Mouse (Mus musculus): ENCODE results near the gene Aym1. TPM values are rescaled to one million over a fixed set of nuclear protein-coding genes. Genes with fewer than 3 reads are reported as not detected.
A peak's percentile ranks its signal among the peaks of the same experiment; 100 is the strongest.

Aym1 gene
- polyA plus RNA-seq, 1 experiment from 2014 or later = not detected

- ATAC-seq (ENCODE audit: insufficient read depth) (no peak), DNase-seq (no peak)
- Histone ChIP-seq H3K4me2 (no peak overlapping the region), H3K4me1 (ENCODE audit: insufficient read depth) (no peaks in the 10 kb centered on the region), H3K36me3 (ENCODE audit: insufficient read depth) (no peaks in the 10 kb centered on the region), H3K9me3 (ENCODE audit: low read depth, low read length) (no peaks in the 10 kb centered on the region), H3K27ac (ENCODE audit: low read depth) (no peak overlapping the region), H3K4me3 (ENCODE audit: low read depth, low read length) (no peak overlapping the region), H3K9ac (no peak overlapping the region), H3K27me3 (ENCODE audit: insufficient read depth, low read length) (0 out of 2 replicates have a peak, but pooled peaks cover 6% of the 10 kb centered on the region)
- WGBS = 77% methylated on average over 17 of the region's 17 CpGs
- TF ChIP-seq CTCF (IDR thresholded peaks at IDR 0.05; ENCODE audit: low read depth) = no peak
These were observed 12.3 kb downstream of the Aym1 start for GRCm38 (mm10) chr5:113369262-113369868.

GRCm38 (mm10) chr5:113372449-113372848 lies 15.4 kb downstream of the Aym1 start:
- 57% methylated on average over 4 of the region's 4 CpGs for WGBS
- no peak overlapping the region for H3K27ac ChIP-seq (ENCODE audit: low read depth)
- no peaks in the 10 kb centered on the region for H3K4me1 ChIP-seq (ENCODE audit: insufficient read depth)
- no peaks in the 10 kb centered on the region for H3K9me3 ChIP-seq (ENCODE audit: low read depth, low read length)
- DNase-seq (no peak), ATAC-seq (ENCODE audit: insufficient read depth) (no peak)
- H3K9ac ChIP-seq = no peak overlapping the region
- no peak overlapping the region for H3K4me2 ChIP-seq
- no peaks in the 10 kb centered on the region for H3K36me3 ChIP-seq (ENCODE audit: insufficient read depth)
- no peak for TF ChIP-seq CTCF (IDR thresholded peaks at IDR 0.05; ENCODE audit: low read depth)
- H3K4me3 ChIP-seq (ENCODE audit: low read depth, low read length) = no peak overlapping the region
- H3K27me3 ChIP-seq (ENCODE audit: insufficient read depth, low read length) = 0 out of 2 replicates have a peak, but pooled peaks cover 6% of the 10 kb centered on the region

GRCm38 (mm10) chr5:113372995-113373950 lies 16.2 kb downstream of the Aym1 start:
- Histone ChIP-seq H3K27ac (ENCODE audit: low read depth) (no peak overlapping the region), H3K9me3 (ENCODE audit: low read depth, low read length) (no peaks in the 10 kb centered on the region), H3K4me2 (peak overlapping the region; percentile 52), H3K36me3 (ENCODE audit: insufficient read depth) (no peaks in the 10 kb centered on the region), H3K27me3 (ENCODE audit: insufficient read depth, low read length) (0 out of 2 replicates have a peak, but pooled peaks cover 6% of the 10 kb centered on the region), H3K4me1 (ENCODE audit: insufficient read depth) (no peaks in the 10 kb centered on the region), H3K9ac (no peak overlapping the region), H3K4me3 (ENCODE audit: low read depth, low read length) (peak overlapping the region; percentile 11; the same call in 1 of the 2 replicates)
- TF ChIP-seq CTCF (IDR thresholded peaks at IDR 0.05; ENCODE audit: low read depth) = peak; percentile 88
- ATAC-seq (ENCODE audit: insufficient read depth) = no peak
- WGBS = 3% methylated on average over 33 of the region's 33 CpGs
- DNase-seq = peak; percentile 78

GRCm38 (mm10) chr5:113374290-113374689 lies 17.2 kb downstream of the Aym1 start:
- Histone ChIP-seq H3K9me3 (ENCODE audit: low read depth, low read length) (no peaks in the 10 kb centered on the region), H3K4me2 (no peak overlapping the region), H3K4me3 (ENCODE audit: low read depth, low read length) (no peak overlapping the region), H3K9ac (no peak overlapping the region), H3K36me3 (ENCODE audit: insufficient read depth) (no peaks in the 10 kb centered on the region), H3K27ac (ENCODE audit: low read depth) (no peak overlapping the region), H3K4me1 (ENCODE audit: insufficient read depth) (no peaks in the 10 kb centered on the region), H3K27me3 (ENCODE audit: insufficient read depth, low read length) (0 out of 2 replicates have a peak, but pooled peaks cover 6% of the 10 kb centered on the region)
- WGBS = 75% methylated on average over 10 of the region's 10 CpGs
- DNase-seq = no peak
- no peak for TF ChIP-seq CTCF (IDR thresholded peaks at IDR 0.05; ENCODE audit: low read depth)
- ATAC-seq (ENCODE audit: insufficient read depth) = no peak

- H3K9me3 ChIP-seq (ENCODE audit: low read depth, low read length) = no peaks in the 10 kb centered on the region
- no peak overlapping the region for H3K4me2 ChIP-seq
- 21% methylated on average over 3 of the region's 3 CpGs for WGBS
- no peak overlapping the region for H3K9ac ChIP-seq
- no peaks in the 10 kb centered on the region for H3K4me1 ChIP-seq (ENCODE audit: insufficient read depth)
- no peaks in the 10 kb centered on the region for H3K36me3 ChIP-seq (ENCODE audit: insufficient read depth)
- peak; percentile 76 for TF ChIP-seq CTCF (IDR thresholded peaks at IDR 0.05; ENCODE audit: low read depth)
- DNase-seq = peak; percentile 78
- H3K4me3 ChIP-seq (ENCODE audit: low read depth, low read length) = no peak overlapping the region
- H3K27me3 ChIP-seq (ENCODE audit: insufficient read depth, low read length) = 0 out of 2 replicates have a peak, but pooled peaks cover 6% of the 10 kb centered on the region
- H3K27ac ChIP-seq (ENCODE audit: low read depth) = no peak overlapping the region
- no peak for ATAC-seq (ENCODE audit: insufficient read depth)
These were observed 18.7 kb downstream of the Aym1 start for GRCm38 (mm10) chr5:113375783-113376182.

- Histone ChIP-seq H3K4me2 (no peak overlapping the region), H3K36me3 (ENCODE audit: insufficient read depth) (no peaks in the 10 kb centered on the region), H3K4me1 (ENCODE audit: insufficient read depth) (no peaks in the 10 kb centered on the region), H3K9me3 (ENCODE audit: low read depth, low read length) (no peaks in the 10 kb centered on the region), H3K27ac (ENCODE audit: low read depth) (no peak overlapping the region), H3K27me3 (ENCODE audit: insufficient read depth, low read length) (0 out of 2 replicates have a peak, but pooled peaks cover 6% of the 10 kb centered on the region), H3K9ac (no peak overlapping the region), H3K4me3 (ENCODE audit: low read depth, low read length) (no peak overlapping the region)
- ATAC-seq (ENCODE audit: insufficient read depth) = no peak
- no peak for TF ChIP-seq CTCF (IDR thresholded peaks at IDR 0.05; ENCODE audit: low read depth)
- DNase-seq = no peak
- WGBS = 83% methylated on average over 1 of the region's 1 CpGs
These were observed 19.2 kb downstream of the Aym1 start for GRCm38 (mm10) chr5:113376292-113376691.

- no peak for TF ChIP-seq CTCF (IDR thresholded peaks at IDR 0.05; ENCODE audit: low read depth)
- no peak overlapping the region for H3K27ac ChIP-seq (ENCODE audit: low read depth)
- no peaks in the 10 kb centered on the region for H3K36me3 ChIP-seq (ENCODE audit: insufficient read depth)
- DNase-seq (no peak), ATAC-seq (ENCODE audit: insufficient read depth) (no peak)
- no peaks in the 10 kb centered on the region for H3K27me3 ChIP-seq (ENCODE audit: insufficient read depth, low read length)
- H3K4me1 ChIP-seq (ENCODE audit: insufficient read depth) = no peaks in the 10 kb centered on the region
- no peak overlapping the region for H3K4me2 ChIP-seq
- H3K9me3 ChIP-seq (ENCODE audit: low read depth, low read length) = no peaks in the 10 kb centered on the region
- no peak overlapping the region for H3K9ac ChIP-seq
- no peak overlapping the region for H3K4me3 ChIP-seq (ENCODE audit: low read depth, low read length)
- WGBS = 68% methylated on average over 5 of the region's 5 CpGs
These were observed 22.3 kb downstream of the Aym1 start for GRCm38 (mm10) chr5:113379416-113379815.

Measured in lung, embryonic 14.5 days (tissue).